Mouse (Mus musculus): ENCODE measurements around the gene Hvcn1.

GRCm38 (mm10) chr5:122240521-122240920 lies 33.9 kb downstream of the Hvcn1 start:
- no peak for TF ChIP-seq CTCF (IDR thresholded peaks at IDR 0.05; ENCODE audit: control insufficient read depth, insufficient read depth, insufficient replicate concordance, low read depth, low read length)
- TF ChIP-seq POLR2A (IDR thresholded peaks at IDR 0.05; ENCODE audit: control insufficient read depth, low read depth, low read length) = no peak
